Mouse (Mus musculus) frontal cortex, postnatal 25 days (tissue): Measurements from ENCODE around the gene Sort1.
A peak's percentile ranks its signal among the peaks of the same experiment; 100 is the strongest.

Source experiments
- DNase-seq, 2 experiments: peaks; one replicate each; pipeline ENCODE4 v3.0.0; 2022; ENCODE audit warnings: low spot score in 2 of 2

Gene Sort1

GRCm38 (mm10) chr3:108383485-108384354 is 99.8 kb downstream of the Sort1 start, which contains the start of gene Psrc1:
Gene Psrc1, plus strand, starts transcription at chr3:108383839.
- DNase-seq, result peak; percentile 71 to 78

- DNase-seq, result no peak
Observed at GRCm38 (mm10) chr3:108384425-108384824, 100.5 kb downstream of the Sort1 start.

- DNase-seq, result peak in 1 of 2 experiments; percentile 56
Observed at GRCm38 (mm10) chr3:108386186-108386585, 102.3 kb downstream of the Sort1 start.

- DNase-seq, result peak; percentile 97 to 99
Observed at GRCm38 (mm10) chr3:108389111-108389545, 105.2 kb downstream of the Sort1 start.

GRCm38 (mm10) chr3:108392299-108392698 is 108.4 kb downstream of the Sort1 start:
- no peak for DNase-seq

GRCm38 (mm10) chr3:108392793-108393192 is 108.9 kb downstream of the Sort1 start:
- no peak for DNase-seq

- no peak for DNase-seq
Observed at GRCm38 (mm10) chr3:108398281-108398680, 114.4 kb downstream of the Sort1 start.

GRCm38 (mm10) chr3:108400442-108400841 is 116.6 kb downstream of the Sort1 start:
- no peak for DNase-seq

- peak; percentile 62 to 66 for DNase-seq
Observed at GRCm38 (mm10) chr3:108401692-108402527, 118.0 kb downstream of the Sort1 start.

- DNase-seq, result no peak
Observed at GRCm38 (mm10) chr3:108402528-108402920, 118.6 kb downstream of the Sort1 start.

GRCm38 (mm10) chr3:108405536-108406305 is 121.8 kb downstream of the Sort1 start:
- DNase-seq, result no peak

GRCm38 (mm10) chr3:108406306-108406885 is 122.5 kb downstream of the Sort1 start:
- no peak for DNase-seq

GRCm38 (mm10) chr3:108408517-108409008 is 124.7 kb downstream of the Sort1 start:
- DNase-seq, result no peak

GRCm38 (mm10) chr3:108409656-108410358 is 125.9 kb downstream of the Sort1 start:
- no peak for DNase-seq

- no peak for DNase-seq
Observed at GRCm38 (mm10) chr3:108410359-108410714, 126.5 kb downstream of the Sort1 start.
